Mouse (Mus musculus) kidney, embryonic 16.5 days (tissue): ENCODE measurements around the gene Ank2. TPM values are rescaled to one million over a fixed set of nuclear protein-coding genes. Genes with fewer than 3 reads are reported as not detected.
"Not testable (repeated sequence)": the region's sequence is repeated elsewhere in the genome, so short reads cannot be mapped to it uniquely, and the experiment has no call there.

Experiments
- ATAC-seq: fragments of 200-750 bp; cut with Nextera tagmentation; 2 replicates; pipeline ENCODE4 v1.8.0; 2017; ENCODE audit warnings: moderate TSS enrichment; ENCODE audit not compliant: low FRiP score, low TSS enrichment
- H3K27ac ChIP-seq: fragments of 300-500 bp; sonication (generic); 2 replicates; pipeline ENCODE4 v1.5.1; 2014; ENCODE audit warnings: low read length
- H3K27me3 ChIP-seq: fragments of 300-500 bp; sonication (generic); 2 replicates; pipeline ENCODE4 v1.6.1; 2014; ENCODE audit warnings: low read length, control low read depth, mixed read lengths; ENCODE audit not compliant: insufficient read depth
- H3K36me3 ChIP-seq: fragments of 300-500 bp; sonication (generic); 2 replicates; pipeline ENCODE4 v1.6.1; 2014; ENCODE audit warnings: low read length, control low read depth, mixed read lengths; ENCODE audit not compliant: insufficient read depth
- H3K4me1 ChIP-seq: fragments of 300-500 bp; sonication (generic); 2 replicates; pipeline ENCODE4 v1.6.1; 2014; ENCODE audit warnings: low read length, control low read depth, mixed read lengths; ENCODE audit not compliant: insufficient read depth
- H3K4me2 ChIP-seq: fragments of 300-500 bp; sonication (generic); replicated peaks from 2 replicates; pipeline ENCODE4 v1.6.1; 2014; ENCODE audit warnings: low read depth, low read length
- H3K4me3 ChIP-seq: fragments of 300-500 bp; sonication (generic); 2 replicates; pipeline ENCODE4 v1.5.1; 2014; ENCODE audit warnings: mild to moderate bottlenecking, low read length
- H3K9ac ChIP-seq: fragments of 300-500 bp; sonication (generic); replicated peaks from 2 replicates; pipeline ENCODE4 v1.6.1; 2014; ENCODE audit warnings: low read length
- H3K9me3 ChIP-seq: fragments of 300-500 bp; sonication (generic); 2 replicates; pipeline ENCODE4 v1.6.1; 2016; ENCODE audit warnings: low read length, control low read depth
- WGBS: fragments of 180-500 bp; shearing (Covaris S2); extraction: QIAGEN DNeasy Blood & Tissue Kit; methylation state at CpG from one replicate; pipeline ENCODE4 v1.1.7; 2014; 5-methylcytosine and 5-hydroxymethylcytosine counted together
- polyA plus RNA-seq: library from polyadenylated mRNA; unstranded; fragments of >200 nt; fragmentation: Nextera tagmentation; extraction: Ambion mirVana; gene quantifications from 2 replicates; pipeline ENCODE4 v1.2.1, GENCODE M21; 2015

The Ank2 gene
- polyA plus RNA-seq, 1 experiment from 2014 or later, result 7.5 TPM

- WGBS, result 96% methylated on average over 5 of the region's 5 CpGs
- Histone ChIP-seq H3K36me3 (no peaks in the 10 kb centered on the region), H3K27ac (no peak overlapping the region), H3K4me1 (no peaks in the 10 kb centered on the region), H3K27me3 (no peaks in the 10 kb centered on the region), H3K4me2 (no peak overlapping the region), H3K9ac (no peak overlapping the region), H3K9me3 (no peaks in the 10 kb centered on the region), H3K4me3 (no peak overlapping the region)
- ATAC-seq, result no peak
Observed at GRCm38 (mm10) chr3:127400976-127401375, 98.2 kb downstream of the Ank2 start.

DNA sequence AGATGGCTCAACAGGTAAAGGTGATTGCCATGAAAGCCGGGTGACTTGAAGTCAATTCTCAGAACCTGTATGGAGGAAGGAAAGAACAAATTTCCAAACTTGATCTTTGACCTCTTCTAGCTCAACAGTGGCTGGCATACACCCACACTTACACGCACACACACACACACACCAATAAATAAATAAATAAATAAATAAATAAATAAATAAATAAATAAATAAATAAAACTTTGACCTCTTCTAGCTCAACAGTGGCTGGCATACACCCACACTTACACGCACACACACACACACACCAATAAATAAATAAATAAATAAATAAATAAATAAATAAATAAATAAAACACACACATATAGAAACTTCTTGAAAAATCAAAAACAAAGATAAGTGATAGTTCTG is 98.7 kb downstream of the Ank2 start:
- H3K27ac ChIP-seq, H3K9me3 ChIP-seq, H3K27me3 ChIP-seq, H3K4me2 ChIP-seq, H3K4me3 ChIP-seq, H3K9ac ChIP-seq, ATAC-seq, H3K36me3 ChIP-seq, H3K4me1 ChIP-seq: not testable (repeated sequence)
- WGBS, result 97% methylated on average over 3 of the region's 3 CpGs

- no peaks in the 10 kb centered on the region for H3K9me3 ChIP-seq
- no peaks in the 10 kb centered on the region for H3K27me3 ChIP-seq
- no peak overlapping the region for H3K9ac ChIP-seq
- WGBS, result 92% methylated on average over 9 of the region's 9 CpGs
- H3K4me1 ChIP-seq, result no peaks in the 10 kb centered on the region
- no peak for ATAC-seq
- no peak overlapping the region for H3K4me3 ChIP-seq
- H3K4me2 ChIP-seq, result no peak overlapping the region
- no peak overlapping the region for H3K27ac ChIP-seq
- H3K36me3 ChIP-seq, result no peaks in the 10 kb centered on the region
Observed at GRCm38 (mm10) chr3:127397774-127398173, 101.4 kb downstream of the Ank2 start.

GRCm38 (mm10) chr3:127395202-127395601 is 103.9 kb downstream of the Ank2 start:
- ATAC-seq, result no peak
- Histone ChIP-seq H3K36me3 (no peaks in the 10 kb centered on the region), H3K4me1 (no peaks in the 10 kb centered on the region), H3K9me3 (no peaks in the 10 kb centered on the region), H3K4me2 (no peak overlapping the region), H3K4me3 (no peak overlapping the region), H3K27me3 (no peaks in the 10 kb centered on the region), H3K27ac (no peak overlapping the region), H3K9ac (no peak overlapping the region)
- 90% methylated on average over 8 of the region's 8 CpGs for WGBS

DNA sequence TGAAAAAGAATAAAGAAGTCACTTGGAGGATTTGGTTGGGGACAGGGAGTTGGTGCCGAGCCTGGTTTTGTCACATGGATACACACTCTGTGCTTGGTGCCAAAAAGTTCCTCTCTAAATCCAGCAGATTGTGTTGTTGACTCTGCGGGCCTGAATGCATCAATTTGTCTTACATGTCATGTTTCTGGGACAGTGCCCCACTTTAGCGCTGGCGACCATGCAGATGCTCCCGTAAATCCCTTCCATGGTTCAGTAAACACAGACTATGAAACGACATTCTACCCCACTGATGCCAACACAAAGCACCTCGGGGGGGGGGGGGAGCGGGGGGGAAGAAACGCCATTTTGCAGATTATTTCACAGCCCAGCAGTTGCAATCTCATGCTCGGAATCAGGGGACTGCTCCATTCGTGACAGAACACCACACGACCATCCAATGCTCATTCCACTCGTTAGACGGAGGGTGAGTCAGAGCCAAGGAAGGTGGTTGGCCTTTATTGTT is 112.1 kb downstream of the Ank2 start:
- 61% methylated on average over 14 of the region's 14 CpGs for WGBS
- ATAC-seq, result 0 out of 2 replicates have a peak, but pooled peaks have one; percentile 15
- Histone ChIP-seq H3K4me1 (no peaks in the 10 kb centered on the region), H3K27ac (no peak overlapping the region), H3K4me3 (no peak overlapping the region), H3K9ac (no peak overlapping the region), H3K36me3 (no peaks in the 10 kb centered on the region), H3K4me2 (no peak overlapping the region), H3K9me3 (no peaks in the 10 kb centered on the region), H3K27me3 (no peaks in the 10 kb centered on the region)

DNA sequence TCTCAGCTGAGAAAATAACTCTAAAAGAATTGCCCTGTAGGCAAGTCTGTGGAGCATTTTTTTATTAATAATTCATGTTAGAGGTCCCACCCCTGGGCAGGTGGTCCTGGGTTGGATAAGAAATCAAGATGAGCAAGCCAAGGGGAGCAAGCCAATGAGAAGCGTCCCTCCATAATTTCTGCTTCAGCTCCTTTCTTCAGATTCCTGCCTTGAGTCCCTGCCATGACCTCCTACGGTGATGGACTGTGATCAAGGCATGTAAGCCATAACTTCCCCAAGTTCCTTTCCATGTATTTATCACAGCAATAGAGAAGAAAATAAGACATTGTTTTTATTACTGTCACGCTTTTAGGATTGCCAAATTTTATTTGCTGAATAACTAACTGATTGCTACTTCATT is 115.9 kb downstream of the Ank2 start:
- Histone ChIP-seq H3K36me3 (no peaks in the 10 kb centered on the region), H3K27me3 (no peaks in the 10 kb centered on the region), H3K4me1 (no peaks in the 10 kb centered on the region), H3K4me3 (no peak overlapping the region), H3K4me2 (no peak overlapping the region), H3K27ac (no peak overlapping the region), H3K9me3 (no peaks in the 10 kb centered on the region), H3K9ac (no peak overlapping the region)
- 90% methylated on average over 3 of the region's 3 CpGs for WGBS
- ATAC-seq, result no peak

DNA sequence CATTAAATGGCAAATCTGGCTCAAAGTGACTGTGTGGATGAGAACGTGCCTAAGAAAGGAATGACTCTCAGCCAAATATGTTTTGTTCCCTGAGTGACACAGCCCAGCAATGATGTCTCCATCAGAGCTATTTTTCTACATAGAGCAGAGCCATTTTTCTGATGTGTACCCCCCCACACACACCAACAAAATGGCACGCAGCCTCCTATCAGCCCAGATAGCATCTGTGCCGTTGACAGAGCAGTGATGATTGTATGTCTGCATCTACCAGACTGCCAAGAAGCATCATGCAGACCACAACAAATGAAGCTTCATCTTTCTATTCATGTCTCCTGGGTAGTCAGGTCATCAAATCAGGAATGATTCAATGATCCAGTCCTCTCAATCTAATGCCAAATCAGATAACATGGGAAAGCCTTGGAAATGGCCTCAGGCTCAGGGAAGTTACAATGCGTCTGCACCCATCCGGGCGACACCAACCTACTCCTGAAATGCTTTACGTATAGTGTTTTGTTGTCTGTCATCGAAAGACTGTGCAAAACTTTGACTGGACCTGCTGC is 122.2 kb downstream of the Ank2 start:
- no peak for ATAC-seq

GRCm38 (mm10) chr3:127375956-127376660 is 123.0 kb downstream of the Ank2 start:
- H3K27me3 ChIP-seq, result no peaks in the 10 kb centered on the region
- H3K9me3 ChIP-seq, result peaks cover 6% of the 10 kb centered on the region; the same call in 1 of the 2 replicates
- no peak overlapping the region for H3K27ac ChIP-seq
- ATAC-seq, result no peak
- no peaks in the 10 kb centered on the region for H3K36me3 ChIP-seq
- H3K9ac ChIP-seq, result no peak overlapping the region
- WGBS, result 52% methylated on average over 11 of the region's 11 CpGs
- H3K4me2 ChIP-seq, result no peak overlapping the region
- H3K4me1 ChIP-seq, result no peaks in the 10 kb centered on the region
- H3K4me3 ChIP-seq, result no peak overlapping the region

More for the DNA sequence above, 122.2 kb downstream of the Ank2 start:
- Histone ChIP-seq H3K4me2 (no peak overlapping the region), H3K27ac (no peak overlapping the region), H3K36me3 (no peaks in the 10 kb centered on the region), H3K9me3 (peaks cover 2% of the 10 kb centered on the region; the same call in 1 of the 2 replicates), H3K4me3 (no peak overlapping the region), H3K27me3 (no peaks in the 10 kb centered on the region), H3K4me1 (no peaks in the 10 kb centered on the region), H3K9ac (no peak overlapping the region)
- WGBS, result 91% methylated on average over 8 of the region's 8 CpGs

GRCm38 (mm10) chr3:127374190-127374710 is 124.9 kb downstream of the Ank2 start:
- Histone ChIP-seq H3K27ac (no peak overlapping the region), H3K27me3 (no peaks in the 10 kb centered on the region), H3K9ac (no peak overlapping the region), H3K4me2 (no peak overlapping the region), H3K9me3 (peaks cover 6% of the 10 kb centered on the region; the same call in 1 of the 2 replicates), H3K4me1 (no peaks in the 10 kb centered on the region), H3K4me3 (no peak overlapping the region), H3K36me3 (no peaks in the 10 kb centered on the region)
- no peak for ATAC-seq
- WGBS, result 90% methylated on average over 6 of the region's 6 CpGs

- Histone ChIP-seq H3K4me1 (no peaks in the 10 kb centered on the region), H3K9me3 (peaks cover 6% of the 10 kb centered on the region; the same call in 1 of the 2 replicates), H3K36me3 (no peaks in the 10 kb centered on the region), H3K9ac (no peak overlapping the region), H3K27ac (no peak overlapping the region), H3K27me3 (no peaks in the 10 kb centered on the region), H3K4me3 (no peak overlapping the region), H3K4me2 (no peak overlapping the region)
- WGBS, result 97% methylated on average over 1 of the region's 1 CpGs
- ATAC-seq, result no peak
Observed at GRCm38 (mm10) chr3:127371774-127372173, 127.4 kb downstream of the Ank2 start.
